Mouse (Mus musculus): ENCODE results near the gene Mgll.

Gene Mgll

GRCm38 (mm10) chr6:88724313-88725195 is at the start of gene Mgll:
Gene Mgll, plus strand, starts transcription at chr6:88724412.
- DNase-seq (ENCODE audit: low spot score) = peak; percentile 52

- DNase-seq (ENCODE audit: low spot score) = no peak
These were observed 48.4 kb upstream of the Mgll start for GRCm38 (mm10) chr6:88675815-88676214.

- no peak for DNase-seq (ENCODE audit: low spot score)
These were observed 47.2 kb upstream of the Mgll start for GRCm38 (mm10) chr6:88676753-88677736.

- no peak for DNase-seq (ENCODE audit: low spot score)
These were observed 46.5 kb upstream of the Mgll start for GRCm38 (mm10) chr6:88677738-88678137.

GRCm38 (mm10) chr6:88681026-88681425 is 43.2 kb upstream of the Mgll start:
- no peak for DNase-seq (ENCODE audit: low spot score)

- DNase-seq (ENCODE audit: low spot score) = no peak
These were observed 40.7 kb upstream of the Mgll start for GRCm38 (mm10) chr6:88683380-88684053.

GRCm38 (mm10) chr6:88688171-88688570 is 36.0 kb upstream of the Mgll start:
- no peak for DNase-seq (ENCODE audit: low spot score)

- no peak for DNase-seq (ENCODE audit: low spot score)
These were observed 35.5 kb upstream of the Mgll start for GRCm38 (mm10) chr6:88688712-88689111.

GRCm38 (mm10) chr6:88690211-88690610 is 34.0 kb upstream of the Mgll start:
- no peak for DNase-seq (ENCODE audit: low spot score)

GRCm38 (mm10) chr6:88691361-88691760 is 32.9 kb upstream of the Mgll start:
- no peak for DNase-seq (ENCODE audit: low spot score)

GRCm38 (mm10) chr6:88702887-88703286 is 21.3 kb upstream of the Mgll start:
- no peak for DNase-seq (ENCODE audit: low spot score)

- no peak for DNase-seq (ENCODE audit: low spot score)
These were observed 20.5 kb upstream of the Mgll start for GRCm38 (mm10) chr6:88703731-88704130.

- no peak for DNase-seq (ENCODE audit: low spot score)
These were observed 15.6 kb upstream of the Mgll start for GRCm38 (mm10) chr6:88708401-88709278.

- no peak for DNase-seq (ENCODE audit: low spot score)
These were observed 15.0 kb upstream of the Mgll start for GRCm38 (mm10) chr6:88709279-88709575.

- DNase-seq (ENCODE audit: low spot score) = no peak
These were observed 12.9 kb upstream of the Mgll start for GRCm38 (mm10) chr6:88711313-88711712.

GRCm38 (mm10) chr6:88712083-88712482 is 12.1 kb upstream of the Mgll start:
- no peak for DNase-seq (ENCODE audit: low spot score)

GRCm38 (mm10) chr6:88713320-88713719 is 10.9 kb upstream of the Mgll start:
- DNase-seq (ENCODE audit: low spot score) = no peak

- no peak for DNase-seq (ENCODE audit: low spot score)
These were observed 10.0 kb upstream of the Mgll start for GRCm38 (mm10) chr6:88714200-88714674.

GRCm38 (mm10) chr6:88715378-88715781 is 8.8 kb upstream of the Mgll start:
- DNase-seq (ENCODE audit: low spot score) = no peak

- no peak for DNase-seq (ENCODE audit: low spot score)
These were observed 8.2 kb upstream of the Mgll start for GRCm38 (mm10) chr6:88715966-88716365.

All from urinary bladder, postnatal 14 days (tissue).